Mouse (Mus musculus) forebrain, embryonic 16.5 days (tissue): Measurements from ENCODE around the gene Eif3k. TPM values are rescaled to one million over a fixed set of nuclear protein-coding genes. Genes with fewer than 3 reads are reported as not detected.
A peak's percentile ranks its signal among the peaks of the same experiment; 100 is the strongest.

Experiments
- ATAC-seq: fragments of 200-750 bp; cut with Nextera tagmentation; 2 replicates; pipeline ENCODE4 v1.8.0; 2017; ENCODE audit warnings: mild to moderate bottlenecking, moderate library complexity
- H3K27ac ChIP-seq: fragments of 300-500 bp; sonication (generic); 2 replicates; pipeline ENCODE4 v1.5.1; 2014; ENCODE audit warnings: low read length, control low read depth
- H3K27me3 ChIP-seq: fragments of 300-500 bp; sonication (generic); replicated peaks from 2 replicates; pipeline ENCODE4 v1.6.1; 2014; ENCODE audit warnings: low read length; ENCODE audit not compliant: control insufficient read depth, insufficient read depth
- H3K36me3 ChIP-seq: fragments of 300-500 bp; sonication (generic); 2 replicates; pipeline ENCODE4 v1.6.1; 2014; ENCODE audit not compliant: control insufficient read depth, insufficient read depth
- H3K4me1 ChIP-seq: fragments of 300-500 bp; sonication (generic); replicated peaks from 2 replicates; pipeline ENCODE4 v1.6.1; 2014; ENCODE audit warnings: low read length; ENCODE audit not compliant: control insufficient read depth, insufficient read depth
- H3K4me2 ChIP-seq: fragments of 300-500 bp; sonication (generic); 2 replicates; pipeline ENCODE4 v1.6.1; 2014; ENCODE audit warnings: mild to moderate bottlenecking, low read length, control low read depth
- H3K4me3 ChIP-seq: fragments of 300-500 bp; sonication (generic); replicated peaks from 2 replicates; pipeline ENCODE4 v1.5.1; 2014; ENCODE audit warnings: mild to moderate bottlenecking, low read length, control low read depth
- H3K9ac ChIP-seq: fragments of 300-500 bp; sonication (generic); replicated peaks from 2 replicates; pipeline ENCODE4 v1.6.1; 2014; ENCODE audit warnings: low read depth, low read length, control low read depth
- H3K9me3 ChIP-seq: fragments of 300-500 bp; sonication (generic); 2 replicates; pipeline ENCODE4 v1.6.1; 2016; ENCODE audit warnings: low read length; ENCODE audit not compliant: control insufficient read depth
- WGBS: fragments of 180-500 bp; shearing (Covaris S2); extraction: QIAGEN DNeasy Blood & Tissue Kit; methylation state at CpG from one replicate; pipeline ENCODE4 v1.1.7; 2014; 5-methylcytosine and 5-hydroxymethylcytosine counted together
- polyA plus RNA-seq: library from polyadenylated mRNA; unstranded; fragments of >200 nt; fragmentation: Nextera tagmentation; extraction: Ambion mirVana; gene quantifications from 2 replicates; pipeline ENCODE4 v1.2.1, GENCODE M21; 2015

Eif3k gene
- polyA plus RNA-seq, 1 experiment from 2014 or later, result 296 TPM

- ATAC-seq, result no peak
- 0% methylated on average over 4 of the region's 4 CpGs for WGBS
- Histone ChIP-seq H3K27me3 (no peaks in the 10 kb centered on the region), H3K9me3 (no peaks in the 10 kb centered on the region), H3K36me3 (no peaks in the 10 kb centered on the region), H3K4me2 (no peak overlapping the region), H3K27ac (no peak overlapping the region), H3K4me1 (peaks cover 48% of the 10 kb centered on the region), H3K4me3 (no peak overlapping the region), H3K9ac (0 out of 2 replicates have a peak overlapping the region, but pooled peaks have one; percentile 12)
These were observed 57.8 kb downstream of the Eif3k start for GRCm38 (mm10) chr7:28923865-28924291.

DNA sequence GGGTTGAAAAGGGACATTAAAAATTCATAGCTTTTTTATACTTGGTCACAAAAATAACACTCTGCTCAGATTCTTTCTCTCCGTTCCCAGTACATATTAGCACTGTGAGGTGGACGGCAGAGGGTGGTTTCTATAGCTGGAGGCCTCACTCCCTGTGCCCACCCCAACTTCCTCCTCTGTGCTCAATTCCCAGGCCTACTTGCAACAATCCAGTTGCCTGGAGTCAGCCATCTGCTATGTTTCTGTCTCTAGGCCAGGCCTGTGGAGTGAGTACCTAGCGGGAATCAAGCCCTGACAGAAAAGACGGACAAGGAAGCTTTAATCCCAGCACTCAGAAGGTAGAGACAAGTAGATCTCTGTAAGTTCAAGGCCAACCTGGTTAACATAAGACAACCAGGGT is 59.1 kb downstream of the Eif3k start:
- H3K4me1 ChIP-seq, result peaks cover 60% of the 10 kb centered on the region
- H3K36me3 ChIP-seq, result no peaks in the 10 kb centered on the region
- H3K9me3 ChIP-seq, result no peaks in the 10 kb centered on the region
- no peak overlapping the region for H3K4me3 ChIP-seq
- no peak overlapping the region for H3K27ac ChIP-seq
- no peak overlapping the region for H3K9ac ChIP-seq
- no peaks in the 10 kb centered on the region for H3K27me3 ChIP-seq
- 59% methylated on average over 4 of the region's 4 CpGs for WGBS
- ATAC-seq, result no peak
- H3K4me2 ChIP-seq, result no peak overlapping the region

DNA sequence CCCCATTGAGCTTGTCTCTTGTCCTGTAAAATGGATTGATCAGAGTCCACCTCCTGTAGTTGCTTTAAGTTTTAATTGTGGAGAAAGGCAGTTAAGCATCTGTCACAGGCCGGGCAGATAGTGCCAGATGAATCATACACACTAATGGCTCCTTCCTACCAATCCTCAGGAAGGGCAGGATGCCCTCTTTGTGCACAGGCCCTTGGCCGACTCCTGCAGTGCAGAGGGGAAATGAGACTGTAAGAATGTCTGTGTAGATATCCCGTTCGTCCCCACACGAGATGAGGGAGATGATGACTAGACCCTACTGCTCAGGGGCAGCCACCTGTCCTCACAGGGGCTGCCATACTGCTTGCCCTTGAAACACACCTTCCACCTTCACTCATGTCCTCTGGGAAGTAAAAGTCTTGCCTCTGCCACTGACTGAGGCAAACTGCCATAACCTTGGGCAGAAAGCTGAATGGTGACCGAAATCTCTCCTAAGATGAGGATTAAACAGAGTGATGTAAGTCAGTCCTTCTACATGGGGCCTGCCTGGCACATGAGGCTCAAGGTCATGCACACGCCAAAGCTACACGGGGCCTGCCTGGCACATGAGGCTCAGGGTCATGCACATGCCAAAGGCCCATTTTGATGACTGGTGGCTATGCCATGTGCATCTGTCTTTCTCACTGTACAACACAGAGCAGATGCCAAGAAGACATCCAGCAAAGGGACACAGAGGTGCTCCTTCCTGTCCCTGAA is 59.8 kb downstream of the Eif3k start:
- Histone ChIP-seq H3K36me3 (no peaks in the 10 kb centered on the region), H3K4me2 (no peak overlapping the region), H3K9me3 (no peaks in the 10 kb centered on the region), H3K4me1 (peaks cover 60% of the 10 kb centered on the region), H3K9ac (no peak overlapping the region), H3K27ac (no peak overlapping the region), H3K27me3 (no peaks in the 10 kb centered on the region), H3K4me3 (no peak overlapping the region)
- no peak for ATAC-seq
- WGBS, result 86% methylated on average over 8 of the region's 8 CpGs

Other genes starting within 250 kb of the Eif3k start
- 105 and 111 TPM in 2 replicates for gene Mrps12, start 240.0 kb downstream of the Eif3k start, polyA plus RNA-seq
- 16.9 and 17.2 TPM in 2 replicates for gene Sars2, start 239.9 kb downstream of the Eif3k start, polyA plus RNA-seq
- gene Ccer2, start 225.7 kb downstream of the Eif3k start, polyA plus RNA-seq, result not detected in 2 replicates
- gene Sirt2, start 215.1 kb downstream of the Eif3k start, polyA plus RNA-seq, result 107 and 122 TPM in 2 replicates
- gene Nfkbib, start 214.4 kb downstream of the Eif3k start, polyA plus RNA-seq, result 58.8 and 62.1 TPM in 2 replicates
- 1.2 and 1.3 TPM in 2 replicates for gene Rinl, start 192.9 kb downstream of the Eif3k start, polyA plus RNA-seq
- gene Hnrnpl, start 173.3 kb downstream of the Eif3k start, polyA plus RNA-seq, result 185 and 203 TPM in 2 replicates
- 87.1 and 97.7 TPM in 2 replicates for gene Ech1, start 156.6 kb downstream of the Eif3k start, polyA plus RNA-seq
- gene Lgals4, start 148.0 kb downstream of the Eif3k start, polyA plus RNA-seq, result 5.2 and 5.7 TPM in 2 replicates
- gene Lgals7, start 118.0 kb downstream of the Eif3k start, polyA plus RNA-seq, result 1.7 and 2.9 TPM in 2 replicates
- 0.27 and 0.81 TPM in 2 replicates for gene Capn12, start 100.4 kb downstream of the Eif3k start, polyA plus RNA-seq
- gene Actn4, start 19.5 kb downstream of the Eif3k start, polyA plus RNA-seq, result 150 and 155 TPM in 2 replicates
- 6.7 and 10.0 TPM in 2 replicates for gene Map4k1, start 186 bp upstream of the Eif3k start, polyA plus RNA-seq
- gene Ryr1, start 143.3 kb upstream of the Eif3k start, polyA plus RNA-seq, result 16.1 and 19.7 TPM in 2 replicates
- gene Rasgrp4, start 153.0 kb upstream of the Eif3k start, polyA plus RNA-seq, result 0.57 and 1.0 TPM in 2 replicates
- 19.8 and 21.9 TPM in 2 replicates for gene Fam98c, start 174.4 kb upstream of the Eif3k start, polyA plus RNA-seq
- 0.51 and 0.75 TPM in 2 replicates for gene Ggn, start 188.3 kb upstream of the Eif3k start, polyA plus RNA-seq
- gene Spred3, start 188.5 kb upstream of the Eif3k start, polyA plus RNA-seq, result 6.0 and 7.5 TPM in 2 replicates
- gene Psmd8, start 198.8 kb upstream of the Eif3k start, polyA plus RNA-seq, result 267 and 277 TPM in 2 replicates
- gene Catsperg1, start 232.2 kb upstream of the Eif3k start, polyA plus RNA-seq, result 1.3 and 2.5 TPM in 2 replicates